Mouse (Mus musculus): ENCODE results near the gene Dand5.
A peak's percentile ranks its signal among the peaks of the same experiment; 100 is the strongest.

Gene Dand5

DNA sequence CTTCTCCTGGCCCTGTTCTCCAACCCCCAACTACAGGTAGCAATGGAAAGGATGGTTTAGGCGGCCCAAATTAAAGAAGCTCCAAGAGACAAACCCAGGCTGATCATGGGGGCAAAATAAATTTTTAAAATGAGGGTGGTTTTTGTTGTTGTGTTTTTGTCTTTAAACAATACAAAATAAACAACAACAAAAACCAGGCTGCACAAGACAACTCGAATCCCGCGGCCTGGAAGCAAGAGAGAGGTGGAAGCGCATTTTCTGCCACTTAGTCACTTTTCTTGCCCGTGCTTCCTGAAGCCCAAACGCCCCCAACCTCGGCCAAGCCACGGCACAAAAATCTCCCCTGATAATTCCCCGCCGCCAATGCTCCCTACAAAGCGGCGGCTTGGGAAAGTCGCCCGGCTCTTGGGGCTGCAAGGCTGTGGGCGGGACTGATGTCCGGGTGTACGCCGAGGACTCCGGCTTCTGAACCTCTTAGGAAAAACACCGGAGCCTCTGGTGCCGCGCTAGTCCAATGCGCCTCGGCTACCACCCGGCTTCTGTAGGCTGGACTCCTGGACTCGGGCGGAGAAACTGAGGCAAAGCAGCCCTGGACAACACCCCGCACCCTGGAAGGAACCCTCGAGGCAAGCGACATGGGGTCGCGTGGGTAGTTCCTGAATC is 38.6 kb downstream of the Dand5 start:
- peak; percentile 46 for DNase-seq (ENCODE audit: low spot score)

DNA sequence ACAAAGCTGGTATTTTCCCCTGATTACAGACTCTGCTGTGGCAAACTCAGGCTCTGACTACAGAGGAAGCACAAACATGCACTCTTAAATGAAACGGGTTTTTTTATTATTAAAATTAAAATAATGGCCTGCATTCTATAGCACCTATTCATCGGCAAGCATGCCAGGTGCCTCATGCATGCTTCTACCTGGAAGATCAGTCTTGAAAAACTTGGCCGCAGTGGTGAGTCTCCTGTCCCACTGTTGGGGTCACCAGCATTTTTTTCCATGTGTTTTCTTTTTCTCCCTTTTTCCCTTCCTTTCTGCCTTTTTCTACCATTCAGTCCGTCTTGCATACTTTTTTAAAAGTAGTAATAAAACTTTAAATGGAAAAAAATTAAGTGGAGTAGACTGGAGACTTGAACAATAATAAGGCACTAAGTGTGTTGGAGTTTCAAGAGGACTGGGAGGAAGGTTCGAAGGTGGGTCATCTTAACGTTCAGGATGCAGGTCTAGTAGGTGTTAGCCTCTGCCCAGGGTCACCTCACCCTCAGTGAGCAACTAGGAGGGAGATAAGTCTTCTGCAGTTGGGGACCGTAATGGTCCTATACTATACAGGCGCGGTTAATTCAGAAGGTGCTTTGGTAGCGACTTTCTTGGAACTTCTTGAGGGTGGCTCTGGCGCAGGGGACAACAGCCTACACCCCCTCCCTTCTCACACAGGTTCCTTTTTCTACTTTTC is 39.3 kb downstream of the Dand5 start:
- peak; percentile 52 for DNase-seq (ENCODE audit: low spot score)

DNA sequence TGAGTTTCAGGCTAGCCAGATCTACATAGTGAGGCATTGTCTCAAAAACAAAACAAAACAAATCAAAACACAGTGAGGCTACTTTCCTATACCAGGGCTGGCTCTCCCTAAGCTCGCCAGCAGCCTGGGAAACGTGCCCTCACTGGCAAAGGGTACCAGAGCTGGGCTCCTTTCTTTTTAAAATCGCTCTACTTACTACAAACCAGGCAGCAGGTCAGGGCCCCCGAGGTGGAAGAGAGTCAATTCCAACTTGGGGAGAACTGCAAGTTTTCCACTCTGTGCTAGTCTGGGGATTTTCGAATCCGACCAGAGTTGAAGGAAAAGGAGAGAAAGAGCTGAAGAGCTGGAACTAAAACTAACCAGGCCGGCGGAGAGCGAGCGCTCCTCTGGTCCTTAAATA is 39.9 kb downstream of the Dand5 start:
- DNase-seq (ENCODE audit: low spot score) = no peak

- peak; percentile 32 for DNase-seq (ENCODE audit: low spot score)
Measured at GRCm38 (mm10) chr8:84781686-84782505, 40.7 kb downstream of the Dand5 start.

DNA sequence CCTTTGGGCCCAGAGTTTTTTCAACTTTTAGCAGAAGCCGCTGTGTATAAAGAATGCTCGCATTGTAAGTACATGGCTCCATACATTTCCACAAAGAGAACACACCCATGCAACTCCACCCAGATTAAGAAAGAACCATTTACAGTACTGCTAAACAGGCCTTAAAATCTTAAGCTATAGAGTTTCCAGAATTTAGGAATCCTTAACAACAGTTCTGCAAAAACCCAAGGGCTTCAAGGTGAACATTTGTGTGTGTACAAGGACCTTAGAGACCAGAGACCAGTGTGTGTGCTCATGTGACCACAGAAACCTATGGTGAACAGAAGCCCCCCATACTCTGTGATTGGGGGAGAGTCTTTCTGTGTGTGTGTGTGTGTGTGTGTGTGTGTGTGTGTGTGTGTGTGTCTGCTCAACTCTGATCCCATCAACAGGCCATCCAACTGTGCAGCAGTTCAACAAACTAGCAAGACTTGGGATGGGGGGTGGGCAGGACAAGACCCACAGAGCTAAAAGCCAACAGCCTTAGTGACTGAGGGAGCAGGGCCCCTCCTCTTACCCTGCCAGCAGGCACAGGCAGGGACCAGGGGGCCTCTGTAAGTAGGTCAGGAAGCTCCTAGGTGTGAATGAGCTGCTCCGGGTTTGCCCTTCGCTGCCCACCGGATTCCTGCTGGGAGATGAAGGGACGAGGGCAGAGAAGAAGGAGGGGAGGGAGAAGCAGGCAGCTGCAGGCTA is 41.5 kb downstream of the Dand5 start:
- peak; percentile 40 for DNase-seq (ENCODE audit: low spot score)

- DNase-seq (ENCODE audit: low spot score) = peak; percentile 49
Measured at GRCm38 (mm10) chr8:84780225-84780555, 42.4 kb downstream of the Dand5 start.

- DNase-seq (ENCODE audit: low spot score) = peak; percentile 48
Measured at GRCm38 (mm10) chr8:84779519-84780224, 43.0 kb downstream of the Dand5 start.

DNA sequence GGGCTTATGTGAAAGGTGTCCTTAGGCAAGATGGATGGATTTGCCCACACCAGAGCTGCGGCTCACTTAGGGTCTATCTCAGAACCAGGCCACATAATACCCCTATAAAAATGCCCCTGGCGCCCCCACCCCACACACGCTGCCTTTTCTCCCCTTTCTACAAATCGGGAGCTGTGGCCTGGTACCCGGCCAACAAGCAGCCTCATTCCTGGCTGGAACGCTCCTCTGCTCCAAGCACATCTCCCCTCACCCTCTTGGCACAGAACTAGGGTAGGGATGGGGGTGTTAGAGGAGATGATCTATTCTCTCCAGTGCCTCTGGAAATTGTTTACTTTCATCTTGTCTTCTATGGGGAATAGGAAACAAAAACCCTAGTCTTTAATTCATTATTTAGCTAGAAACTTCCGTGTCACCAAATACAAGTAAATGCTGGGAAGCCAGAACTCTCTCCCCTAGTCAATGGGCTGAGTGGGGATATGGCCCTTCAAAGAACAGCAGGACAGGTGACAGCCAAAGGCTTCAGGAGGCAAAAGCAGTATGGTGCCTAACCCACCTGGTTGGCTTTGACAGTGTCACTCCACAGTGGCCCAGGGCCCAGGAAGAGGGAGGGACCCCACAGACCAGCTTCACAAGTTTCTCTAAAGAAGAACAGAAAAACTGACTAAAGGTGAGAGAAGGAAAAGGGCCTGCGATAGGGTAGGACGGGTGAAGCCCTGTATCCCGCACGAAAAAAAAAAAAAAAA is 43.8 kb downstream of the Dand5 start:
- peak; percentile 23 for DNase-seq (ENCODE audit: low spot score)

DNA sequence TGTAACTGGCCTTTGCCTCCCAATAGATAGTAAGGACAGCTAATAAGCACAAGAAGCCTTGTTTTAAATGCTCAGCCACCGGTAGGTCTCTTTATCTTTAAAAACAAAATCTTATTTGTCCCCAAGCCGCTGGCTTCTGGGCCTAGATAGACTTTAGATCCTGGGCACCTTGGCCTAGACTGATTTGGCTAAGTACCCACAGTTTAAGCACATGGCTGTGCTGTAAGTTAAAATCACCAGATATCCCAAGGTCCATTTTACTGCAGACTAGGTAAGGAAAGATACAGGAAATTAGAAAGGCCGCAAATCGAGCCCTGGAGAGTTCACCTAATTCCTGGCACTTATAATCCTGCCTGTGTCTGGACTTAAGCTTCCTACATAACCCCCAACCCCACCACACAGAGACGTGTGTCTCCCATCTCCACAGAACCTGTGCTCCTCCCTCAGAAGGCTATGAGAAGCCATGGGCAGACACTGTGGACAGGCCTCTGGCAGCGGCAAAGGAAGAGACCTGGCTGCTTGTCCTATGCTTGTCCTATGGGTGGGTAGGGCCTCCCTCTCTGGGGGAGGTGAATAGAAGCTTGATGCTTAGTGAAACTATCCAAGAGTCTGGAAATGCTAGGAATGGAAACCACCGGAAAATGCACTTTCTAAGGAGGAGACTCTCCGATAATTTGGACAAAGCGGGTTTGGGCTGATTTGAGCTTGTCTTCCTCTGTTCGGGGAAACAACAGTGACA is 44.6 kb downstream of the Dand5 start:
- DNase-seq (ENCODE audit: low spot score) = peak; percentile 44

DNA sequence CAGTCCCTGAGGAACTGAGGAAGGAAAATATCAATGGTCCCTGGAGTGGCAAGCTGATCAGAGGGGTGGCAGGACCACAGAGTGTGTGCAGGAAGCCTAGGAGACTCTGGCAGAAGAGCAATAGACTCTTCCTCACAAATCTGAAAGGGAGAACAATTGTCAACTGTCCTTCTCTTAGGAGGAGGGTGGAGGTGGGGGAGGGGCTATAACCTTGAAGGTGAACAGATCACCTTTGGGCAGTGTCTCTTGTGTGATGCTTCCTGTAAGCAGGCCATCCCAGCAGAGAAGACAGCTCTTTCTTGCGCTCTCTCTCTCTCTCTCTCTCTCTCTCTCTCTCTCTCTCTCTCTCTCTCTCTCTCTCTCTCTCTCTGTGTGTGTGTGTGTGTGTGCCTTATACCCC is 46.1 kb downstream of the Dand5 start:
- DNase-seq (ENCODE audit: low spot score) = no peak

GRCm38 (mm10) chr8:84775621-84776113 is 47.0 kb downstream of the Dand5 start:
- DNase-seq (ENCODE audit: low spot score) = no peak

DNA sequence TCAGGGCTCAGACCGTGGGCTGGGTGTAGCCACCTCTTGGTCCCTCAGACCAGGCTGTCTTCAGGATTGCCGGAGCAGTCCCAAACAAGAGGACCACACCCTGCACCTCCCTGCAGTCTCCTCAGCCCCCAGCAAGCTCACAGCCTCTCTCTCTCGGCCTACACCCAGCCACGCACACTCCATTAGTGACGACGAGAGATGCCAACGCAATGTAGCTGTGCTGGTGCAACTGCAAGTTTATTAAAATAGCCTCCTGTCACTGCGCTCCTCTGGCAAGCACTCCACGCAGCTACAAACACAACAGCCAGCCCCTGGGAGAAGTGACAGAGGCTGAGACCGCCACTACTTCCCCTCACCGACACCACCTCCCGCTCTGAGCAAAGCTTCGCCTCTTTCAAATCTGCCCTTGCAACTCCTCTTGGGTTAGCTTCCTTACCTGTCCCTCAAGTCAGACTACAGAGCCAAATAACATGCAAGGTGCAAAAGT is 47.5 kb downstream of the Dand5 start:
- peak; percentile 11 for DNase-seq (ENCODE audit: low spot score)

- DNase-seq (ENCODE audit: low spot score) = peak; percentile 35
Measured at GRCm38 (mm10) chr8:84774473-84774911, 48.1 kb downstream of the Dand5 start.

GRCm38 (mm10) chr8:84773833-84774232 is 48.8 kb downstream of the Dand5 start:
- DNase-seq (ENCODE audit: low spot score) = no peak

GRCm38 (mm10) chr8:84773304-84773703 is 49.3 kb downstream of the Dand5 start:
- DNase-seq (ENCODE audit: low spot score) = no peak

GRCm38 (mm10) chr8:84772628-84773027 is 50.0 kb downstream of the Dand5 start:
- DNase-seq (ENCODE audit: low spot score) = no peak

- no peak for DNase-seq (ENCODE audit: low spot score)
Measured at GRCm38 (mm10) chr8:84771941-84772378, 50.7 kb downstream of the Dand5 start.

GRCm38 (mm10) chr8:84771000-84771687 is 51.5 kb downstream of the Dand5 start:
- no peak for DNase-seq (ENCODE audit: low spot score)
